Mouse (Mus musculus) brain, embryonic 14.5 days (tissue): ENCODE data around the gene Msx1.

Experiments used
- CTCF ChIP-seq: fragments of 200-500 bp; IDR thresholded peaks from 2 replicates; pipeline ENCODE4 v1.5.1; 2012; ENCODE audit warnings: inconsistent platforms, mild to moderate bottlenecking, moderate library complexity, borderline replicate concordance; ENCODE audit not compliant: insufficient read depth, insufficient read length; ENCODE audit errors: extremely low read depth
- POLR2A ChIP-seq: fragments of 200-500 bp; IDR thresholded peaks from 2 replicates; pipeline ENCODE4 v1.6.1; 2012; ENCODE audit warnings: mild to moderate bottlenecking, inconsistent platforms, borderline replicate concordance; ENCODE audit not compliant: poor library complexity, insufficient read depth, insufficient read length, severe bottlenecking; ENCODE audit errors: extremely low read depth

- no peak for TF ChIP-seq POLR2A
- TF ChIP-seq CTCF = no peak
These were observed 35.9 kb upstream of the Msx1 start for GRCm38 (mm10) chr5:37860151-37860721.
